In the genomic region with DNA sequence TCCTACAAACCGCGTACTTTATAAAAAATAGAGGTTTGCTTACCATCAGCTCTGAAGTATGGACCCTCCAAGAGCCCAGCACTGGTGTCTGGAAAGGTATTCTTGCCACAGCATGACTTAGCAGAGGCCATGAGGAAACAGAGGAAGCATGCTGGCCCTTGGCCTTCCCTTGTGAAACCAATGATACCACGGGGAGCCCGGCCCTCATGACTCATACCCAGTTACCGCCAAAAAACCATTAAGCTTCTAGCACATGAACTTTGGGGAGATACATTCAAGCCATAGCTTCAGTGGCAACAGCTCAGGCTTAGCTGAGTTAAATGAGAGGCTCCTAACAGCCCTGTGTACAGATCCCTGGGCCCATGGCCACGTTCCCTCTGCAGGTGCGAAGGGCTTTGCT, we compare ENCODE assay signal across 9 mouse cellular contexts. TPM values are rescaled to one million over a fixed set of nuclear protein-coding genes. Genes with fewer than 3 reads are reported as not detected.
DNase-seq lines count a peak whose midpoint lies in the region; ATAC-seq and TF ChIP-seq lines count a peak whose summit lies in the region.
"Had no signal": no experiment of that assay in that cellular context is flagged by ENCODE, and none has a peak within 500 bp of the region (broad histone marks: within the 10 kb centered on the region; RNA-seq: fewer than 3 reads in every experiment).

No protein-coding gene starts in this region.

- H3K27me3 ChIP-seq in intestine, embryonic 15.5 days (replicated peaks) = no peaks in the 10 kb centered on the region
- no peaks in the 10 kb centered on the region for H3K27me3 ChIP-seq in intestine, embryonic 16.5 days (replicated peaks; ENCODE audit: control insufficient read depth, insufficient read depth, low read length)
- H3K27me3 ChIP-seq in midbrain, embryonic 11.5 days (ENCODE audit: control insufficient read depth, insufficient read depth, low read length) = no peaks in the 10 kb centered on the region
- H3K27me3 ChIP-seq in kidney, embryonic 16.5 days (ENCODE audit: insufficient read depth, low read length) = no peaks in the 10 kb centered on the region
- H3K27me3 ChIP-seq: stomach, embryonic 15.5 days had no signal

- no peaks in the 10 kb centered on the region for H3K36me3 ChIP-seq in intestine, embryonic 15.5 days
- no peaks in the 10 kb centered on the region for H3K36me3 ChIP-seq in intestine, embryonic 16.5 days (ENCODE audit: control insufficient read depth, insufficient read depth, low read length)
- no peaks in the 10 kb centered on the region for H3K36me3 ChIP-seq in midbrain, embryonic 11.5 days (ENCODE audit: control insufficient read depth, insufficient read depth, low read length)
- no peaks in the 10 kb centered on the region for H3K36me3 ChIP-seq in kidney, embryonic 16.5 days (ENCODE audit: insufficient read depth, low read length)
- H3K36me3 ChIP-seq: stomach, embryonic 15.5 days had no signal

- no peak overlapping the region for H3K9ac ChIP-seq in intestine, embryonic 15.5 days
- H3K9ac ChIP-seq in intestine, embryonic 16.5 days (ENCODE audit: low read depth, low read length) = no peak overlapping the region
- H3K9ac ChIP-seq in midbrain, embryonic 11.5 days (ENCODE audit: low read length) = no peak overlapping the region
- no peak overlapping the region for H3K9ac ChIP-seq in kidney, embryonic 16.5 days (replicated peaks; ENCODE audit: low read length)
- H3K9ac ChIP-seq: stomach, embryonic 15.5 days had no signal

- no peak overlapping the region for H3K4me2 ChIP-seq in intestine, embryonic 15.5 days (replicated peaks)
- H3K4me2 ChIP-seq in intestine, embryonic 16.5 days (ENCODE audit: low read depth, low read length) = no peak overlapping the region
- no peak overlapping the region for H3K4me2 ChIP-seq in midbrain, embryonic 11.5 days
- no peak overlapping the region for H3K4me2 ChIP-seq in kidney, embryonic 16.5 days (replicated peaks; ENCODE audit: low read depth, low read length)
- H3K4me2 ChIP-seq: stomach, embryonic 15.5 days had no signal

- TF ChIP-seq POLR2A in embryonic fibroblast, embryonic 13.5 days (IDR thresholded peaks at IDR 0.05; ENCODE audit: low read depth, low read length) = no peak

- H3K27ac ChIP-seq in intestine, embryonic 15.5 days = no peak overlapping the region
- no peak overlapping the region for H3K27ac ChIP-seq in intestine, embryonic 16.5 days (ENCODE audit: low read length)
- peak overlapping the region; percentile 20; the same call in 1 of the 2 replicates for H3K27ac ChIP-seq in embryonic fibroblast, embryonic 13.5 days (ENCODE audit: insufficient read depth, low read length)
- no peak overlapping the region for H3K27ac ChIP-seq in midbrain, embryonic 11.5 days (ENCODE audit: low read depth, low read length)
- no peak overlapping the region for H3K27ac ChIP-seq in kidney, embryonic 16.5 days (ENCODE audit: low read length)
- H3K27ac ChIP-seq: stomach, embryonic 15.5 days had no signal

- 92% methylated on average over 7 of the region's 7 CpGs for WGBS in intestine, embryonic 15.5 days
- WGBS in intestine, embryonic 16.5 days = 90% methylated on average over 7 of the region's 7 CpGs
- 97% methylated on average over 7 of the region's 7 CpGs for WGBS in midbrain, embryonic 11.5 days
- 97% methylated on average over 7 of the region's 7 CpGs for WGBS in kidney, embryonic 16.5 days

- H3K4me3 ChIP-seq in intestine, embryonic 15.5 days (replicated peaks) = no peak overlapping the region
- H3K4me3 ChIP-seq in intestine, embryonic 16.5 days (ENCODE audit: low read length) = no peak overlapping the region
- no peak overlapping the region for H3K4me3 ChIP-seq in embryonic fibroblast, embryonic 13.5 days (ENCODE audit: insufficient read depth, low read length)
- H3K4me3 ChIP-seq in midbrain, embryonic 11.5 days (ENCODE audit: low read depth, low read length) = no peak overlapping the region
- no peak overlapping the region for H3K4me3 ChIP-seq in kidney, embryonic 16.5 days (ENCODE audit: low read length)
- H3K4me3 ChIP-seq: stomach, embryonic 15.5 days had no signal

- TF ChIP-seq CTCF in embryonic fibroblast, embryonic 13.5 days (IDR thresholded peaks at IDR 0.05; ENCODE audit: borderline replicate concordance, insufficient read depth, low read length) = no peak

- no peaks in the 10 kb centered on the region for H3K9me3 ChIP-seq in intestine, embryonic 15.5 days
- no peaks in the 10 kb centered on the region for H3K9me3 ChIP-seq in intestine, embryonic 16.5 days (ENCODE audit: control insufficient read depth, low read length)
- no peaks in the 10 kb centered on the region for H3K9me3 ChIP-seq in midbrain, embryonic 11.5 days (ENCODE audit: control insufficient read depth, low read length)
- H3K9me3 ChIP-seq in kidney, embryonic 16.5 days (ENCODE audit: low read length) = no peaks in the 10 kb centered on the region
- H3K9me3 ChIP-seq: stomach, embryonic 15.5 days had no signal

- H3K4me1 ChIP-seq in intestine, embryonic 15.5 days (replicated peaks) = 0 out of 2 replicates have a peak, but pooled peaks cover 3% of the 10 kb centered on the region
- peaks cover 6% of the 10 kb centered on the region; the same call in 1 of the 2 replicates for H3K4me1 ChIP-seq in intestine, embryonic 16.5 days (ENCODE audit: control insufficient read depth, insufficient read depth, low read length)
- peaks cover 14% of the 10 kb centered on the region; the same call in 1 of the 2 replicates for H3K4me1 ChIP-seq in embryonic fibroblast, embryonic 13.5 days (ENCODE audit: control insufficient read depth, insufficient read depth, low read length)
- no peaks in the 10 kb centered on the region for H3K4me1 ChIP-seq in midbrain, embryonic 11.5 days (ENCODE audit: control insufficient read depth, insufficient read depth, low read length)
- peaks cover 11% of the 10 kb centered on the region; the same call in 1 of the 2 replicates for H3K4me1 ChIP-seq in kidney, embryonic 16.5 days (ENCODE audit: insufficient read depth, low read length)

- peak; percentile 94 for DNase-seq in NIH3T3 (ENCODE audit: low read depth)
- peak; percentile 52 for DNase-seq in lung, postnatal 36 days
- no peak for DNase-seq in midbrain, embryonic 11.5 days (ENCODE audit: low spot score, missing footprints)
- no peak for DNase-seq in thymus, postnatal 10 days (ENCODE audit: low spot score in 2 of 2)

- peak; percentile 28; the same call in 1 of the 2 replicates for ATAC-seq in intestine, embryonic 15.5 days
- ATAC-seq in intestine, embryonic 16.5 days = no peak
- no peak for ATAC-seq in midbrain, embryonic 11.5 days (ENCODE audit: low FRiP score)
- ATAC-seq in kidney, embryonic 16.5 days (ENCODE audit: low FRiP score, low TSS enrichment) = no peak

RNA-seq across cellular contexts. Expression of gene Adora2b, which starts 24.8 kb away (rescaled TPM):
- polyA plus RNA-seq in intestine, embryonic 15.5 days (2015; fragmentation: Nextera tagmentation; extraction: Ambion mirVana) = 6.9 and 7.0 TPM in 2 replicates
- polyA plus RNA-seq in intestine, embryonic 16.5 days (2015; fragmentation: Nextera tagmentation; extraction: Ambion mirVana) = 9.7 and 14.0 TPM in 2 replicates
- 7.5 and 14.5 TPM in 2 replicates for polyA plus RNA-seq in embryonic fibroblast, embryonic 13.5 days (2011; ENCODE audit: insufficient read length, low read depth, missing spikeins)
- 3.4 and 5.4 TPM in 2 replicates for polyA plus RNA-seq in midbrain, embryonic 11.5 days (2014; fragmentation: Nextera tagmentation; extraction: Ambion mirVana)
- polyA plus RNA-seq in kidney, embryonic 16.5 days (2015; fragmentation: Nextera tagmentation; extraction: Ambion mirVana) = 4.4 and 6.0 TPM in 2 replicates

RNA-seq across cellular contexts. Expression of gene Zswim7, which starts 57.2 kb away (rescaled TPM):
- 24.4 and 24.5 TPM in 2 replicates for polyA plus RNA-seq in intestine, embryonic 15.5 days (2015; fragmentation: Nextera tagmentation; extraction: Ambion mirVana)
- 26.1 and 28.0 TPM in 2 replicates for polyA plus RNA-seq in intestine, embryonic 16.5 days (2015; fragmentation: Nextera tagmentation; extraction: Ambion mirVana)
- polyA plus RNA-seq in embryonic fibroblast, embryonic 13.5 days (2011; ENCODE audit: insufficient read length, low read depth, missing spikeins) = 14.5 and 16.6 TPM in 2 replicates
- polyA plus RNA-seq in midbrain, embryonic 11.5 days (2014; fragmentation: Nextera tagmentation; extraction: Ambion mirVana) = 13.4 and 15.3 TPM in 2 replicates
- 23.0 and 24.3 TPM in 2 replicates for polyA plus RNA-seq in kidney, embryonic 16.5 days (2015; fragmentation: Nextera tagmentation; extraction: Ambion mirVana)

RNA-seq across cellular contexts. Expression of gene Ttc19, which starts 57.3 kb away (rescaled TPM):
- polyA plus RNA-seq in intestine, embryonic 15.5 days (2015; fragmentation: Nextera tagmentation; extraction: Ambion mirVana) = 17.8 and 19.2 TPM in 2 replicates
- polyA plus RNA-seq in intestine, embryonic 16.5 days (2015; fragmentation: Nextera tagmentation; extraction: Ambion mirVana) = 13.2 and 14.4 TPM in 2 replicates
- polyA plus RNA-seq in embryonic fibroblast, embryonic 13.5 days (2011; ENCODE audit: insufficient read length, low read depth, missing spikeins) = 46.3 and 50.5 TPM in 2 replicates
- 11.2 and 13.4 TPM in 2 replicates for polyA plus RNA-seq in midbrain, embryonic 11.5 days (2014; fragmentation: Nextera tagmentation; extraction: Ambion mirVana)
- polyA plus RNA-seq in kidney, embryonic 16.5 days (2015; fragmentation: Nextera tagmentation; extraction: Ambion mirVana) = 17.2 and 19.8 TPM in 2 replicates

Comparison
In these comparisons a context has a peak if more than half of its experiments do, and no peak if none do; other contexts are left out.
1. DNase-seq: peak in NIH3T3 (single experiment) and lung, postnatal 36 days (single experiment); none in midbrain, embryonic 11.5 days (single experiment) and thymus, postnatal 10 days (0 of 2).